Mouse (Mus musculus) kidney, postnatal 0 days (tissue): ENCODE results near the gene Adcy2. TPM values are rescaled to one million over a fixed set of nuclear protein-coding genes. Genes with fewer than 3 reads are reported as not detected.

Source experiments
- ATAC-seq: fragments of 200-750 bp; cut with Nextera tagmentation; replicated peaks from 2 replicates; pipeline ENCODE4 v1.8.0; 2017; ENCODE audit warnings: low read depth, moderate number of reproducible peaks, moderate TSS enrichment, moderate library complexity; ENCODE audit not compliant: low FRiP score
- DNase-seq: peaks from one replicate; pipeline ENCODE4 v3.0.0-alpha.2; 2016; ENCODE audit warnings: low spot score
- H3K27ac ChIP-seq: fragments of 300-500 bp; sonication (generic); 2 replicates; pipeline ENCODE4 v1.5.1; 2014; ENCODE audit warnings: mild to moderate bottlenecking
- H3K27me3 ChIP-seq: fragments of 300-500 bp; sonication (generic); 2 replicates; pipeline ENCODE4 v1.6.1; 2014; ENCODE audit warnings: low read length, mixed read lengths; ENCODE audit not compliant: insufficient read depth
- H3K36me3 ChIP-seq: fragments of 300-500 bp; sonication (generic); 2 replicates; pipeline ENCODE4 v1.6.1; 2014; ENCODE audit warnings: low read length, mixed read lengths; ENCODE audit not compliant: insufficient read depth
- H3K4me1 ChIP-seq: fragments of 300-500 bp; sonication (generic); replicated peaks from 2 replicates; pipeline ENCODE4 v1.6.1; 2014; ENCODE audit warnings: antibody characterized with exemption, low read length, mixed read lengths; ENCODE audit not compliant: insufficient read depth
- H3K4me2 ChIP-seq: fragments of 300-500 bp; sonication (generic); 2 replicates; pipeline ENCODE4 v1.6.1; 2014; ENCODE audit warnings: mild to moderate bottlenecking, low read length, moderate library complexity, mixed read lengths
- H3K4me3 ChIP-seq: fragments of 300-500 bp; sonication (generic); replicated peaks from 2 replicates; pipeline ENCODE4 v1.5.1; 2014; ENCODE audit warnings: low read depth, low read length
- H3K9ac ChIP-seq: fragments of 300-500 bp; sonication (generic); 2 replicates; pipeline ENCODE4 v1.6.1; 2014; ENCODE audit warnings: low read depth, low read length
- H3K9me3 ChIP-seq: fragments of 300-500 bp; sonication (generic); replicated peaks from 2 replicates; pipeline ENCODE4 v1.6.1; 2016; ENCODE audit warnings: low read length, inconsistent platforms, mixed read lengths
- CTCF ChIP-seq: IDR thresholded peaks from 2 replicates; pipeline ENCODE4 v1.5.1; 2016; ENCODE audit warnings: antibody characterized with exemption, low read depth, mild to moderate bottlenecking, moderate library complexity
- WGBS: fragments of 180-500 bp; shearing (Covaris S2); extraction: QIAGEN DNeasy Blood & Tissue Kit; methylation state at CpG from one replicate; pipeline ENCODE4 v1.1.7; 2014; 5-methylcytosine and 5-hydroxymethylcytosine counted together
- polyA plus RNA-seq: library from polyadenylated mRNA; unstranded; fragments of >200 nt; fragmentation: Nextera tagmentation; extraction: Ambion mirVana; gene quantifications from 2 replicates; pipeline ENCODE4 v1.2.1, GENCODE M21; 2015

The Adcy2 gene
- polyA plus RNA-seq, 1 experiment from 2014 or later, result 4.0 TPM

- Histone ChIP-seq H3K27me3 (no peaks in the 10 kb centered on the region), H3K4me2 (no peak overlapping the region), H3K27ac (no peak overlapping the region), H3K9me3 (no peaks in the 10 kb centered on the region), H3K36me3 (no peaks in the 10 kb centered on the region), H3K4me1 (no peaks in the 10 kb centered on the region), H3K4me3 (no peak overlapping the region), H3K9ac (no peak overlapping the region)
- WGBS, result 76% methylated on average over 15 of the region's 15 CpGs
- TF ChIP-seq CTCF, result no peak
- DNase-seq (no peak), ATAC-seq (no peak)
Measured at GRCm38 (mm10) chr13:68984000-68984399, 15.3 kb downstream of the Adcy2 start.

DNA sequence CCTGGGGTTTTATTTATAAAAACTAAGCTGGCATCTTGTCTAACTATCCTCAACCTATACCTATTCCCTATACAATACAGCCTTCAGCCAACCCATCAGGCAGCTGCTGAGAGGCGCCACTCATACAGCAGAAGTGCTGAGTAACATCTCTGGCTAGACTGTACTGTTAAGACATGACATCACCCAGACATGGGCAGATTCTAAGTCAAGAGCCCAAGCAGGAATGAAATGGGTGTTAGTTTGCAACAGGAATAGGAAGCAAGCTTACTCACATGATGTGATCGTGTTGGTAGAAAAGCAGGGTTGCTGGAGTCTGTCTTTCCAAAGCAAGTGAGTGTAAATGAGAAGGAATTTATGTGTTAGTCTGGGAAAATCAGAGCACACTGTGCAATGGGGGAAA is 18.3 kb downstream of the Adcy2 start:
- H3K4me2 ChIP-seq, result no peak overlapping the region
- no peaks in the 10 kb centered on the region for H3K27me3 ChIP-seq
- TF ChIP-seq CTCF, result no peak
- no peak overlapping the region for H3K4me3 ChIP-seq
- DNase-seq (no peak), ATAC-seq (no peak)
- H3K36me3 ChIP-seq, result no peaks in the 10 kb centered on the region
- no peaks in the 10 kb centered on the region for H3K9me3 ChIP-seq
- H3K27ac ChIP-seq, result no peak overlapping the region
- WGBS, result 86% methylated on average over 2 of the region's 2 CpGs
- no peak overlapping the region for H3K9ac ChIP-seq
- H3K4me1 ChIP-seq, result no peaks in the 10 kb centered on the region

DNA sequence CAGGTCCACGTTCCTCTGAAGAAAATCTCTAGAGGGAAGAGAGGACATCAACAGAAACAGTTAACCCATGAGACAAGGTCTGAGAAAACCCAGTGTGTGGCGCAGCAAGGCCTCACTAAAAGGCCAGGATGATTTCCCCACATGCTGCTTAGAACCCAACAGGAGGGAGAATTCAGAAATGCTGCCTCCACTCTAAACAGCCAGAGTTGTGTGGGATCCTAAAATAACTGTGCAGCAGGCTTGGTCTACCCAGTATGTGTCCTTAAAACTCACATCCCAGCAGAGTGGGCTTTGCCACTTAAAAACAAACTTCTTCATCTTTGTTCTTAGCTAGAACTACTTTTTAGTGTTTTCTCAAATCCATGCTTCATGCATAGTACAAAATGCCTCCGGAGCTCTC is 26.2 kb downstream of the Adcy2 start:
- H3K27ac ChIP-seq, result no peak overlapping the region
- H3K4me1 ChIP-seq, result no peaks in the 10 kb centered on the region
- no peak for ATAC-seq
- no peak overlapping the region for H3K9ac ChIP-seq
- no peaks in the 10 kb centered on the region for H3K27me3 ChIP-seq
- no peaks in the 10 kb centered on the region for H3K9me3 ChIP-seq
- H3K36me3 ChIP-seq, result no peaks in the 10 kb centered on the region
- WGBS, result 53% methylated on average over 3 of the region's 3 CpGs
- no peak for TF ChIP-seq CTCF
- no peak for DNase-seq
- no peak overlapping the region for H3K4me3 ChIP-seq
- H3K4me2 ChIP-seq, result no peak overlapping the region

DNA sequence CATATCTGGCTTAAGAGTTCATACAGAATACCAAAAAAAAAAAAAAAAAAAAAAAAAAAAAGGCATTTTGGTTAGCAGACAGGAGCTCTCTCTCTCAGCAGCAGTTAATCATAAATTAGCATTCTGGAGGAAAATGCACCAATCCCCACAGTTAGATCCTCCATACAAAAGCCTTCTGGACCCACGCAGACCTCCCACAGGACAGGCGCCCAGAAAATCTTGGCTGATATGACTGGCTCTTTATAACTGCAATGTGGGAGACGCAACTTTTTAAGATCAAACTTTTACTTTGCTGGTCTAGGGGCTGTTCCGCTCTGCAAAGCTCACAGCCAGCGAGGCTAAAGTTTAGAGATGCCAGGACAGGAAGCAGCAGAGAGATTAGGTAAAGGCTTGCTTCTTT is 37.8 kb downstream of the Adcy2 start:
- ATAC-seq (no peak), DNase-seq (peak; percentile 31)
- Histone ChIP-seq H3K27ac (no peak overlapping the region), H3K4me2 (no peak overlapping the region), H3K4me1 (no peaks in the 10 kb centered on the region), H3K36me3 (no peaks in the 10 kb centered on the region), H3K9me3 (no peaks in the 10 kb centered on the region), H3K4me3 (no peak overlapping the region), H3K9ac (no peak overlapping the region), H3K27me3 (no peaks in the 10 kb centered on the region)
- TF ChIP-seq CTCF, result no peak
- WGBS, result 65% methylated on average over 5 of the region's 5 CpGs

DNA sequence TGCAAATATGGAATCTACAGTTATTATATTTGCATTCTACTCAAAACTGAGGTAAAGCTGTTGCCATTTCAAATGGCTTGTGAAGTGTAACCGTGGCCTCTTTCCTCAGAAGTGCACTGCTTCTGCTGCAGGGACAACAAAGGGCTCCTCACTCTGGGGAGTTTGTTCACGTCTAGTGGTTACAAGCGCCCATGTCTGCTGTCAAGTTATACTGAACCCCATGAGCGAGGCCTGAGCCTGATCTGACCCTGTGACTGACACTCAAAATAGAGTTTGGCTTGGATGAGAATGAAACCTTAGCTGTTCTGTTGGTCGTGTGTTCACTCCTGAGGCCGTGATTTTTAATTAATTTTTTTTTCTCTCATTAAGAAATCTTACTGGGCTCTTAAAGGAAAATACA is 38.8 kb downstream of the Adcy2 start:
- no peaks in the 10 kb centered on the region for H3K27me3 ChIP-seq
- no peak overlapping the region for H3K4me3 ChIP-seq
- no peak overlapping the region for H3K4me2 ChIP-seq
- WGBS, result 60% methylated on average over 6 of the region's 6 CpGs
- no peaks in the 10 kb centered on the region for H3K9me3 ChIP-seq
- H3K4me1 ChIP-seq, result no peaks in the 10 kb centered on the region
- H3K27ac ChIP-seq, result no peak overlapping the region
- no peak overlapping the region for H3K9ac ChIP-seq
- DNase-seq, result no peak
- no peaks in the 10 kb centered on the region for H3K36me3 ChIP-seq
- ATAC-seq, result no peak
- TF ChIP-seq CTCF, result no peak

GRCm38 (mm10) chr13:68959406-68959805 is 39.9 kb downstream of the Adcy2 start:
- no peak for TF ChIP-seq CTCF
- H3K36me3 ChIP-seq, result no peaks in the 10 kb centered on the region
- H3K9ac ChIP-seq, result no peak overlapping the region
- ATAC-seq (no peak), DNase-seq (no peak)
- no peaks in the 10 kb centered on the region for H3K4me1 ChIP-seq
- 75% methylated on average over 4 of the region's 4 CpGs for WGBS
- no peaks in the 10 kb centered on the region for H3K27me3 ChIP-seq
- H3K9me3 ChIP-seq, result no peaks in the 10 kb centered on the region
- H3K4me2 ChIP-seq, result no peak overlapping the region
- H3K4me3 ChIP-seq, result no peak overlapping the region
- H3K27ac ChIP-seq, result no peak overlapping the region

- ATAC-seq (no peak), DNase-seq (no peak)
- Histone ChIP-seq H3K27ac (no peak overlapping the region), H3K27me3 (no peaks in the 10 kb centered on the region), H3K9ac (no peak overlapping the region), H3K4me1 (no peaks in the 10 kb centered on the region), H3K4me2 (no peak overlapping the region), H3K36me3 (no peaks in the 10 kb centered on the region), H3K4me3 (no peak overlapping the region), H3K9me3 (no peaks in the 10 kb centered on the region)
- no peak for TF ChIP-seq CTCF
- WGBS, result 79% methylated on average over 2 of the region's 2 CpGs
Measured at GRCm38 (mm10) chr13:68942735-68943134, 56.6 kb downstream of the Adcy2 start.
